Comparison of ENCODE assay signal across 26 mouse cellular contexts in genomic region chr8:123329961-123330360, GRCm38 (mm10). TPM values are rescaled to one million over a fixed set of nuclear protein-coding genes. Genes with fewer than 3 reads are reported as not detected.
"Had no signal": no experiment of that assay in that cellular context is flagged by ENCODE, and none has a peak within 500 bp of the region (broad histone marks: within the 10 kb centered on the region; RNA-seq: fewer than 3 reads in every experiment).

No protein-coding gene starts in this region.

- H3K9ac ChIP-seq: heart, embryonic 12.5 days; hindbrain, embryonic 12.5 days; hindbrain, embryonic 14.5 days; kidney, embryonic 15.5 days; limb, embryonic 12.5 days; liver, embryonic 13.5 days; liver, embryonic 15.5 days had no signal

- H3K27ac ChIP-seq: gastrocnemius, adult 2 months; hindbrain, embryonic 10.5 days; hindbrain, embryonic 12.5 days; hindbrain, embryonic 14.5 days; kidney, embryonic 15.5 days; kidney, postnatal 0 days; layer of hippocampus, adult 2 months; left cerebral cortex, adult 2 months; limb, embryonic 10.5 days; limb, embryonic 12.5 days; liver, embryonic 13.5 days; liver, embryonic 15.5 days had no signal

- H3K9me3 ChIP-seq: heart, embryonic 10.5 days; heart, embryonic 12.5 days; hindbrain, embryonic 10.5 days; hindbrain, embryonic 12.5 days; limb, embryonic 10.5 days; limb, embryonic 12.5 days; liver, embryonic 13.5 days; liver, embryonic 15.5 days had no signal

- H3K4me2 ChIP-seq: heart, embryonic 12.5 days; hindbrain, embryonic 12.5 days; hindbrain, embryonic 14.5 days; kidney, embryonic 15.5 days; limb, embryonic 12.5 days; liver, embryonic 13.5 days; liver, embryonic 15.5 days had no signal

- DNase-seq: gastrocnemius, adult 2 months; gastrocnemius, postnatal 10 days; gastrocnemius, postnatal 25 days; heart, adult 18-20 months; heart, postnatal 10 days; heart, postnatal 4 days; kidney, postnatal 25 days; liver; liver, embryonic 13.5 days had no signal

- H3K36me3 ChIP-seq: heart, embryonic 10.5 days; heart, embryonic 12.5 days; hindbrain, embryonic 10.5 days; hindbrain, embryonic 12.5 days; kidney, embryonic 15.5 days; limb, embryonic 10.5 days; limb, embryonic 12.5 days; liver, embryonic 13.5 days; liver, embryonic 15.5 days had no signal

- ATAC-seq: forebrain, embryonic 16.5 days; hindbrain, embryonic 16.5 days; inflammation-experienced regulatory T-cells, adult 6 months; intestine, embryonic 16.5 days had no signal

- H3K4me3 ChIP-seq: gastrocnemius, adult 2 months; heart, embryonic 10.5 days; heart, embryonic 12.5 days; hindbrain, embryonic 10.5 days; hindbrain, embryonic 12.5 days; kidney, embryonic 15.5 days; layer of hippocampus, adult 2 months; left cerebral cortex, adult 2 months; limb, embryonic 10.5 days; limb, embryonic 12.5 days; liver, embryonic 13.5 days; liver, embryonic 15.5 days had no signal

RNA-seq across cellular contexts. Expression of gene Spire2, which starts 2.6 kb away (rescaled TPM):
- total RNA-seq: gastrocnemius, adult 2 months; granulocyte monocyte progenitor cell, adult 5-6 weeks had no signal
- polyA plus RNA-seq: inflammation-experienced regulatory T-cells, adult 6 months had no signal

RNA-seq across cellular contexts. Expression of gene Fanca, which starts 11.6 kb away (rescaled TPM):
- total RNA-seq: gastrocnemius, adult 2 months had no signal
